Mouse (Mus musculus): ENCODE measurements around the gene Zscan4-ps2. TPM values are rescaled to one million over a fixed set of nuclear protein-coding genes. Genes with fewer than 3 reads are reported as not detected.
"Not testable (repeated sequence)": the region's sequence is repeated elsewhere in the genome, so short reads cannot be mapped to it uniquely, and the experiment has no call there.

Gene Zscan4-ps2
- polyA plus RNA-seq (2015; fragmentation: Nextera tagmentation; extraction: Ambion mirVana): not detected in 2 replicates

- H3K4me3 ChIP-seq (replicated peaks; ENCODE audit: low read depth, low read length); H3K9me3 ChIP-seq (replicated peaks; ENCODE audit: low read length); H3K9ac ChIP-seq (ENCODE audit: low read depth, low read length); DNase-seq (ENCODE audit: low spot score); H3K4me2 ChIP-seq (ENCODE audit: low read length); H3K27ac ChIP-seq; ATAC-seq (replicated peaks; ENCODE audit: low FRiP score, low read depth); H3K4me1 ChIP-seq (replicated peaks; ENCODE audit: insufficient read depth, low read length); H3K27me3 ChIP-seq (ENCODE audit: insufficient read depth, low read length); H3K36me3 ChIP-seq (ENCODE audit: insufficient read depth, low read length): not testable (repeated sequence)
- WGBS: 91% methylated on average over 1 of the region's 1 CpGs
Measured at GRCm38 (mm10) chr7:11514010-11514409, at the start of gene Zscan4-ps2. Zscan4-ps2 (plus strand) TSS chr7:11514310.

Other genes with a start within 250 kb of the Zscan4-ps2 start
- not detected in 2 replicates for gene Zscan4e, start 203.6 kb upstream of the Zscan4-ps2 start, polyA plus RNA-seq (2015; fragmentation: Nextera tagmentation; extraction: Ambion mirVana)
- not detected in 2 replicates for gene Zscan4f, start 116.4 kb upstream of the Zscan4-ps2 start, polyA plus RNA-seq (2015; fragmentation: Nextera tagmentation; extraction: Ambion mirVana)
- gene Zscan4-ps3, start 95.0 kb downstream of the Zscan4-ps2 start, polyA plus RNA-seq (2015; fragmentation: Nextera tagmentation; extraction: Ambion mirVana): not detected in 2 replicates
- gene Vmn1r72, start 165.8 kb downstream of the Zscan4-ps2 start, polyA plus RNA-seq (2015; fragmentation: Nextera tagmentation; extraction: Ambion mirVana): not detected in 2 replicates
- gene Vmn1r73, start 216.0 kb downstream of the Zscan4-ps2 start, polyA plus RNA-seq (2015; fragmentation: Nextera tagmentation; extraction: Ambion mirVana): not detected in 2 replicates

Measured in kidney, postnatal 0 days (tissue).